Mouse (Mus musculus) stomach, embryonic 14.5 days (tissue): ENCODE data around the gene Plin2. TPM values are rescaled to one million over a fixed set of nuclear protein-coding genes. Genes with fewer than 3 reads are reported as not detected.
"Not testable (repeated sequence)": the region's sequence is repeated elsewhere in the genome, so short reads cannot be mapped to it uniquely, and the experiment has no call there.

Experiments
- ATAC-seq: fragments of 200-750 bp; cut with Nextera tagmentation; 2 replicates; pipeline ENCODE4 v1.8.0; 2017; ENCODE audit warnings: low read depth, moderate TSS enrichment; ENCODE audit not compliant: insufficient number of reproducible peaks, insufficient read depth, low FRiP score
- H3K27ac ChIP-seq: fragments of 300-500 bp; sonication (generic); 2 replicates; pipeline ENCODE4 v1.5.1; 2014; ENCODE audit warnings: mild to moderate bottlenecking, low read length, moderate library complexity, mixed read lengths
- H3K27me3 ChIP-seq: fragments of 300-500 bp; sonication (generic); 2 replicates; pipeline ENCODE4 v1.6.1; 2014; ENCODE audit warnings: low read length, control low read depth, mixed read lengths; ENCODE audit not compliant: control insufficient read depth, insufficient read depth
- H3K36me3 ChIP-seq: fragments of 300-500 bp; sonication (generic); 2 replicates; pipeline ENCODE4 v1.6.1; 2014; ENCODE audit warnings: mild to moderate bottlenecking, control low read depth, low read length, moderate library complexity, mixed read lengths; ENCODE audit not compliant: control insufficient read depth, insufficient read depth
- H3K4me1 ChIP-seq: fragments of 300-500 bp; sonication (generic); 2 replicates; pipeline ENCODE4 v1.6.1; 2014; ENCODE audit warnings: low read length, control low read depth, mixed read lengths; ENCODE audit not compliant: control insufficient read depth, insufficient read depth
- H3K4me2 ChIP-seq: fragments of 300-500 bp; sonication (generic); replicated peaks from 2 replicates; pipeline ENCODE4 v1.6.1; 2014; ENCODE audit warnings: low read depth, low read length, control low read depth
- H3K4me3 ChIP-seq: fragments of 300-500 bp; sonication (generic); 2 replicates; pipeline ENCODE4 v1.5.1; 2014; ENCODE audit warnings: low read depth, low read length, control low read depth
- H3K9ac ChIP-seq: fragments of 300-500 bp; sonication (generic); replicated peaks from 2 replicates; pipeline ENCODE4 v1.6.1; 2014; ENCODE audit warnings: low read depth, mild to moderate bottlenecking, control low read depth, low read length, moderate library complexity, mixed read lengths
- H3K9me3 ChIP-seq: fragments of 300-500 bp; sonication (generic); 2 replicates; pipeline ENCODE4 v1.6.1; 2016; ENCODE audit warnings: low read depth, low read length, control low read depth; ENCODE audit not compliant: control insufficient read depth
- WGBS: fragments of 180-500 bp; shearing (Covaris S2); extraction: QIAGEN DNeasy Blood & Tissue Kit; methylation state at CpG from one replicate; pipeline ENCODE4 v1.1.7; 2014; 5-methylcytosine and 5-hydroxymethylcytosine counted together
- polyA plus RNA-seq: library from polyadenylated mRNA; unstranded; fragments of >200 nt; fragmentation: Nextera tagmentation; extraction: Ambion mirVana; gene quantifications from 2 replicates; pipeline ENCODE4 v1.2.1, GENCODE M21; 2014

Gene Plin2
- polyA plus RNA-seq, 1 experiment from 2014 or later, result 59.6 TPM

DNA sequence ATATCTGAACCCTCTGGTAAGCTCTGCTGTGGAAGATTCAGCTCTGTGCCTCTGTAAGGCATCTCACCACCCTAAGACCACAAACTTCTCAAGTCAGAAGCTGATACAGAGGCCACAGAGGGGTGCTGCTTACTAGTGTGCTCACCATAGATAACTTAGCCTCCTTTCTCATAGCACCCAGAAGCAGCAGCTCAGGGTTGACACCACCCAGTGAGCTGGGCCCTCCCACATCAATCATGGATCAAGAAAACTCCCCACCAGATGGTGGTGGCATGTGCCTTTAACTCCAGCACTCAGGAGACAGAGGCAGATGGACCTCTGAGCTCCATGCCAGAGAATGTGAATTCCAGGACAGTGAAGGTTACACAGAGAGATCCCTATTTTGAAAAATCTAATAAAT lies 35.0 kb downstream of the Plin2 start:
- H3K4me1 ChIP-seq, H3K9me3 ChIP-seq, H3K27ac ChIP-seq, H3K4me2 ChIP-seq, H3K9ac ChIP-seq, H3K36me3 ChIP-seq, H3K27me3 ChIP-seq, H3K4me3 ChIP-seq: not testable (repeated sequence)
- ATAC-seq, result peak; percentile 85; the same call in 1 of the 2 replicates

DNA sequence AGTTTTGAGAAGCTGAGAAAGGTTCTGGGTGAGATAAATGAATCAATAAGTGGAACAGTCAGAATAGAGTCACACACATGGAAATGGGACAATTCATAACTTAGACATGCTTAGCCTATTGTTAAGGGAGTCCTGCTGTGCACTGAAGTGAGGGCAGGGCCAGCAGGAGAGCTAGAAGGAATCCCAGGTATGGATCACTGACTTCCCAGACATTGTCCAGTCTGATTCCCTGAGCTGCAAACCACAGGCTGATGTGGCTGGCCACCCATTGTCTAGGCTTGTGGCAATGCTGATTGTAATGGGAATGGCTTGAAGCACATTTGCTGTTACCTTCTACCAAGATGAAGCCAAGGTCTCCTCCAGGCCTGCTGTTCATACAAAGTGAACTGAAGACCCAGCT lies 35.5 kb downstream of the Plin2 start:
- H3K4me2 ChIP-seq, H3K27me3 ChIP-seq, H3K9me3 ChIP-seq, H3K9ac ChIP-seq, H3K27ac ChIP-seq, H3K4me1 ChIP-seq, H3K4me3 ChIP-seq, H3K36me3 ChIP-seq, ATAC-seq: not testable (repeated sequence)

DNA sequence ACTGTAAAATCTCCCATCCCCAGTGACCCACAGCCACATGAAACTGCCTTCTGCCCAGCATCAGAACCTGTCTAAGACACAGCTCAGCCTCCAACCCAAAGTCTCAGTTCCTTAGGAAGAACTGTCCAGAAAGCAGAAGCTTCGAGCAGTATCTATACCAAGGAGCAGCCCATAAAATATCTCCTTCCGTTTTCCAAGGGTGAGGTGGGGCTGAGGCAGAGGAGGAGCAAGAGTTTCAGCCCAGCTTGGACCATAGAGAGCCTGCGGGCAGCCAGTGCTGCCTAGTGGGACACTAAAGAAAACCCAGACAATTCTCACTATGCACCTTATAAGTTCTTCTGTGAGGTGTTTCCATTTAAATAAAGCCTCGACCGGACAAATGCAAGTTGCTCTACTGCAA lies 37.3 kb downstream of the Plin2 start:
- H3K4me1 ChIP-seq, H3K4me3 ChIP-seq, H3K27ac ChIP-seq, H3K9me3 ChIP-seq, H3K27me3 ChIP-seq, H3K9ac ChIP-seq, H3K4me2 ChIP-seq, H3K36me3 ChIP-seq: not testable (repeated sequence)
- ATAC-seq, result 0 out of 2 replicates have a peak, but pooled peaks have one; percentile 44
- WGBS, result 73% methylated on average over 4 of the region's 5 CpGs

DNA sequence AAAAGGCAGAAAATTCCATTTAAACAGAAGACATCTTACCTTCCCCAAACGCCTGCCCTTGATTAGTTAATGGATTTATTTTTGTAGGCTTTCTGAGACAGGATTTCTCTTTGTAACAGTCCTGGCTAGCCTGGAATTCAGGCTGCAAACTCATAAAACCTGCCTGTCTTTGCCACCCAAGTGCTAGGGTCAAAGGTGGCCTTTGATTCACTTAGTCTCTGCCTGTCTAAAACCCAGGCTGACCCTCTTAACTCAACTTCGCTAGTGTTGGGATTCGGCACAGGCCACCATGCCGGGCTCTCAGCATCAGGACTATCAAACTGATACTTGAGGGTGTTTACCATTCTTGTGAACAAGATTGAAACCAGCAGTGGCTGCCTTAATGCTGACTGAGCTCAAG lies 38.0 kb downstream of the Plin2 start:
- Histone ChIP-seq H3K36me3 (no peaks in the 10 kb centered on the region), H3K27me3 (no peaks in the 10 kb centered on the region), H3K9me3 (no peaks in the 10 kb centered on the region), H3K4me1 (no peaks in the 10 kb centered on the region), H3K9ac (no peak overlapping the region), H3K4me2 (no peak overlapping the region), H3K27ac (no peak overlapping the region), H3K4me3 (no peak overlapping the region)
- WGBS, result 22% methylated on average over 4 of the region's 4 CpGs
- ATAC-seq, result no peak

DNA sequence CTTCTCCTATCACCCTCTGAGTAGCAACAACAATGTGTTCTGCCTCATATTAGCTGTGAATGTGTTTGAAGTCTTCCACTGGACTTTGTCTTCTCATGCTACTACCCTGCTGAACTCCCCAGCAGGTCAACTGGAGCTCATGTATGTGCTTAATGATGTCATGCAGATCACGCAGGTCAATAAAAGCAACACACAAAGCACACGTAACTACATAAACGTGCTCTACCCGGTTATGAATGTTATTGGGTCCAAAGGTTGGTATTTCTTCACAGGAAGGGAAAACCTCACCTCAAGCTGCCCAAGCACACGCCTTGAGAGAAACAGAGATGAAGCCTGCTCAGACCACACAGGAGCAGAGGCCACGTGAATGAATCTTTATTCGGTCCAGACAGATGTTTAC lies 43.4 kb downstream of the Plin2 start:
- H3K4me3 ChIP-seq, H3K4me1 ChIP-seq, H3K27me3 ChIP-seq, H3K27ac ChIP-seq, ATAC-seq, H3K4me2 ChIP-seq, H3K36me3 ChIP-seq, H3K9me3 ChIP-seq, H3K9ac ChIP-seq: not testable (repeated sequence)
- WGBS, result 79% methylated on average over 7 of the region's 7 CpGs

DNA sequence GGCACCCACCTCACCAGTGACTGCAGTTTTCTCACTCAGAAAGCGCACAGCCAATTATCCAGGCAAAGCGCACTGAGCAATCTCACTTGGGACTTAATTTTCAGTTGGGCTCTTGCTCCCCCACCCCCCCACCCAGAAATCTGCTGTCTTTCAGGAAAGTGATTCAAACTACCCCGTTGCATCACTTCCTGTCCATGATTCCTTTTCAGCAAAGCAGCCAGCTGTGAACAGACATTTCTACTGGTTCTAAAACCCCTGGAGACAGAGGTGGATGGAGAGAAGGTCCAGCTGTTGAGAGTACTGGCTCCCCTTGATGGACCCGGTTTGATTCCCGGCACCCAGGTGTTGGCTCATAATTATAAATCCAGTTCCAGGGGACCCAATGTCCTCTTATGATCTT lies 44.4 kb downstream of the Plin2 start:
- 84% methylated on average over 5 of the region's 5 CpGs for WGBS

DNA sequence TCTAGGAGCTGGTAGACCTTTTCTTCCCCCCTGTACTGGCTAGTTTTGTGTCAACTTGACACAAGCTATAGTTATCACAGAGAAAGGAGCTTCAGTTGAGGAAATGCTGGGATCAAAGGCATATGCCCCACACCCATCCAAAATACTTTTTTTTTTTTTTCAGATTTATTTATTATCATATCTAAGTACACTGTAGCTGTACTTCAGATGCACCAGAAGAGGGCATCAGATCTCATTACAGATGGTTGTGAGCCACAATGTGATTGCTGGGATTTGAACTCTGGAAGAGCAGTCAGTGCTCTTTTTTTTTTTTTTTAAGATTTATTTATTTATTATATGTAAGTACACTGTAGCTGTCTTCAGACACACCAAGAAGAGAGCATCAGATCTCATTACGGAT lies 47.3 kb downstream of the Plin2 start:
- not testable (repeated sequence) for H3K9ac ChIP-seq, H3K36me3 ChIP-seq, H3K27ac ChIP-seq, H3K4me1 ChIP-seq, ATAC-seq, H3K4me3 ChIP-seq, H3K4me2 ChIP-seq, H3K27me3 ChIP-seq, H3K9me3 ChIP-seq
- 83% methylated on average over 1 of the region's 1 CpGs for WGBS

More for the DNA sequence above, 44.4 kb downstream of the Plin2 start:
- no peaks in the 10 kb centered on the region for H3K36me3 ChIP-seq
- H3K4me3 ChIP-seq, result no peak overlapping the region
- no peaks in the 10 kb centered on the region for H3K27me3 ChIP-seq
- no peaks in the 10 kb centered on the region for H3K4me1 ChIP-seq
- ATAC-seq, result no peak
- H3K27ac ChIP-seq, result no peak overlapping the region
- no peaks in the 10 kb centered on the region for H3K9me3 ChIP-seq
- no peak overlapping the region for H3K9ac ChIP-seq
- H3K4me2 ChIP-seq, result no peak overlapping the region

DNA sequence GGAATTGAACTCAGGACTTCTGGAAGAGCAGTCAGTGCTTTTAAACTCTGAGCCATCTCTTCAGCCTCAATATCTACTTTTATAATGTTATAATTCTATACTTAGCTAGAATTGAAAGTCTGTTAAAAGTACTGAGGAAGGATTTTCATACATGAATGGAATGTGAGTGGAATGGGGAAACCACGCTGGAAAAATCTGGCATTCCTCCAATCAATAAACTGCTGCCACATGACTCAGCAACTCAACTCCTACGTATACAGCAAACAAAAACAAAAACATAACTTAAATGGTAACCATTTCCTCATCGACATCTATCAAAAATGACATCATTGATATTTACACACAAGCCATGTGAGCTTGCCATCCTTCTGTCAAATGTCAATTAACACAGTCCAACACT lies 47.7 kb downstream of the Plin2 start:
- Histone ChIP-seq H3K27ac (no peak overlapping the region), H3K36me3 (no peaks in the 10 kb centered on the region), H3K4me1 (no peaks in the 10 kb centered on the region), H3K4me3 (no peak overlapping the region), H3K27me3 (no peaks in the 10 kb centered on the region), H3K4me2 (no peak overlapping the region), H3K9ac (no peak overlapping the region), H3K9me3 (no peaks in the 10 kb centered on the region)
- WGBS, result 59% methylated on average over 3 of the region's 3 CpGs
- no peak for ATAC-seq

DNA sequence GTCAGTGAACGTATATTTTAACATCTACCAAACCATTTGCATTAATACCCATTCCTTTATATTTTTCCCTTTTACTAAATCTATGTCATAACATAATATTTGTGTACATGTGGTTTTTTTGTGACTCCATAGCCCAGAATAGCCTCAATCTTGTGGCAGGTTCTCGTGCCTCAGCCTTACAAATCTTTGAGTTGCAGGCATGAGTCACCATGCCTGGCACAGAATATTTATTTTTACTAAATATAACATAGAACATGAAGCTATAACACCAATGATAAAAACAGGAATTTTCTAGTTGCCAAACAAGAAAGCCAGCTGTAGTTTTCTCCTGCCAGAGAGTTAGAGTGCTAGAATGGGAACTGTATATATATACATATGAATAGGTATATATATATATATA lies 49.4 kb downstream of the Plin2 start:
- no peak overlapping the region for H3K9ac ChIP-seq
- H3K4me3 ChIP-seq, result no peak overlapping the region
- no peaks in the 10 kb centered on the region for H3K36me3 ChIP-seq
- no peaks in the 10 kb centered on the region for H3K27me3 ChIP-seq
- H3K27ac ChIP-seq, result no peak overlapping the region
- ATAC-seq, result no peak
- no peak overlapping the region for H3K4me2 ChIP-seq
- H3K9me3 ChIP-seq, result no peaks in the 10 kb centered on the region
- WGBS, result 70% methylated on average over 2 of the region's 2 CpGs
- H3K4me1 ChIP-seq, result no peaks in the 10 kb centered on the region
